Comparison of ENCODE assay signal across 1 mouse cellular context in genomic region chr1:170958225-170958624, GRCm38 (mm10).
A peak's percentile ranks its signal among the peaks of the same experiment; 100 is the strongest.
TF ChIP-seq lines count a peak whose summit lies in the region.

No protein-coding gene starts in this region.

TF ChIP-seq in MEL, 35 proteins besides CTCF, POLR2A, EP300 and RAD21:
- TF ChIP-seq ZMIZ1 (IDR thresholded peaks at IDR 0.05; ENCODE audit: low read depth, low read length) = no peak
- TF ChIP-seq GATA1 (IDR thresholded peaks at IDR 0.05; ENCODE audit: low read depth, low read length) = 0 out of 2 replicates have a peak, but pooled peaks have one; percentile 43
